Mouse (Mus musculus) common myeloid progenitor, adult 5-6 weeks (primary cell): ENCODE results near the gene Prickle3. TPM values are rescaled to one million over a fixed set of nuclear protein-coding genes. Genes with fewer than 3 reads are reported as not detected.
A peak's percentile ranks its signal among the peaks of the same experiment; 100 is the strongest.

Source experiments
- ATAC-seq: replicated peaks from 2 replicates; pipeline ENCODE4 v1.8.0; 2016; ENCODE audit warnings: low read depth, mild to moderate bottlenecking, moderate TSS enrichment, inconsistent platforms; ENCODE audit not compliant: poor library complexity, severe bottlenecking
- total RNA-seq: library from RNA; stranded (forward); fragments of 200-1000, 187-1606 nt; gene quantifications from 2 replicates; pipeline ENCODE4 v1.2.3, GENCODE M21; 2017

Gene Prickle3
- total RNA-seq: 3.4 and 4.6 TPM in 2 replicates

- ATAC-seq: peak; percentile 92
These were observed at the start of gene Prickle3 for GRCm38 (mm10) chrX:7657221-7657639. Prickle3 (plus strand) TSS chrX:7657260.

- no peak for ATAC-seq
These were observed 47.0 kb upstream of the Prickle3 start for GRCm38 (mm10) chrX:7610035-7610434.

- peak; percentile 36; the same call in 1 of the 2 replicates for ATAC-seq
These were observed 46.4 kb upstream of the Prickle3 start for GRCm38 (mm10) chrX:7610536-7611258.

- ATAC-seq: 0 out of 2 replicates have a peak, but pooled peaks have one; percentile 25
These were observed 39.0 kb upstream of the Prickle3 start for GRCm38 (mm10) chrX:7617889-7618551.

- 0 out of 2 replicates have a peak, but pooled peaks have one; percentile 47 for ATAC-seq
These were observed 24.5 kb upstream of the Prickle3 start for GRCm38 (mm10) chrX:7632560-7632959.

GRCm38 (mm10) chrX:7635101-7635500 is 22.0 kb upstream of the Prickle3 start:
- ATAC-seq: no peak

- ATAC-seq: peak; percentile 99
These were observed 18.5 kb upstream of the Prickle3 start, which contains the start of gene Syp for GRCm38 (mm10) chrX:7638401-7639091. Syp (plus strand) TSS chrX:7638471.

GRCm38 (mm10) chrX:7639536-7640325 is 17.3 kb upstream of the Prickle3 start:
- no peak for ATAC-seq

GRCm38 (mm10) chrX:7640785-7641184 is 16.3 kb upstream of the Prickle3 start:
- no peak for ATAC-seq

- 0 out of 2 replicates have a peak, but pooled peaks have one; percentile 8 for ATAC-seq
These were observed 11.7 kb upstream of the Prickle3 start for GRCm38 (mm10) chrX:7645349-7645748.

GRCm38 (mm10) chrX:7648671-7649304 is 8.3 kb upstream of the Prickle3 start:
- ATAC-seq: peak; percentile 95

GRCm38 (mm10) chrX:7658031-7658784 is 1.1 kb downstream of the Prickle3 start:
- ATAC-seq: peak; percentile 66

- ATAC-seq: no peak
These were observed 1.9 kb downstream of the Prickle3 start for GRCm38 (mm10) chrX:7658785-7659589.

- ATAC-seq: no peak
These were observed 4.0 kb downstream of the Prickle3 start for GRCm38 (mm10) chrX:7661086-7661485.

GRCm38 (mm10) chrX:7662936-7663335 is 5.9 kb downstream of the Prickle3 start:
- 0 out of 2 replicates have a peak, but pooled peaks have one; percentile 18 for ATAC-seq

GRCm38 (mm10) chrX:7664791-7665190 is 7.7 kb downstream of the Prickle3 start:
- ATAC-seq: no peak

GRCm38 (mm10) chrX:7665739-7666502 is 8.9 kb downstream of the Prickle3 start:
- no peak for ATAC-seq
